Mouse (Mus musculus) megakaryocyte-erythroid progenitor cell, adult 5-6 weeks (primary cell): ENCODE data around the gene Pnpla3. TPM values are rescaled to one million over a fixed set of nuclear protein-coding genes. Genes with fewer than 3 reads are reported as not detected.

ENCODE experiments used
- total RNA-seq, 2 experiments: library from RNA; stranded (forward) in 1 of 2; stranded (reverse) in 1 of 2; fragments of 200-1000, 215-1000 nt in 1 of 2; fragments of >200 nt in 1 of 2; fragmentation: Nextera tagmentation in 1 of 2; gene quantifications; 2 replicates each; pipeline ENCODE4 v1.2.3; 2014 to 2017

Pnpla3 gene
- total RNA-seq, 2 experiments from 2014 or later: not detected

Other genes with a start within 250 kb of the Pnpla3 start
- not detected in 2 replicates for gene Efcab6, start 102.5 kb upstream of the Pnpla3 start, total RNA-seq (2014; fragmentation: Nextera tagmentation)
- gene Efcab6, start 102.5 kb upstream of the Pnpla3 start, total RNA-seq (2017): not detected in 2 replicates
- not detected in 2 replicates for gene Sult4a1, start 62.1 kb upstream of the Pnpla3 start, total RNA-seq (2014; fragmentation: Nextera tagmentation)
- gene Sult4a1, start 62.1 kb upstream of the Pnpla3 start, total RNA-seq (2017): not detected in 2 replicates
- not detected in 2 replicates for gene Pnpla5, start 44.7 kb upstream of the Pnpla3 start, total RNA-seq (2014; fragmentation: Nextera tagmentation)
- not detected in 2 replicates for gene Pnpla5, start 44.7 kb upstream of the Pnpla3 start, total RNA-seq (2017)
- 69.2 and 88.5 TPM in 2 replicates for gene Samm50, start 24.4 kb downstream of the Pnpla3 start, total RNA-seq (2014; fragmentation: Nextera tagmentation)
- 46.4 and 53.9 TPM in 2 replicates for gene Samm50, start 24.4 kb downstream of the Pnpla3 start, total RNA-seq (2017)
- gene Parvb, start 64.2 kb downstream of the Pnpla3 start, total RNA-seq (2014; fragmentation: Nextera tagmentation): 28.9 and 29.8 TPM in 2 replicates
- gene Parvb, start 64.2 kb downstream of the Pnpla3 start, total RNA-seq (2017): 2.1 and 3.2 TPM in 2 replicates
- gene Parvg, start 156.2 kb downstream of the Pnpla3 start, total RNA-seq (2014; fragmentation: Nextera tagmentation): 49.1 and 67.2 TPM in 2 replicates
- 80.8 and 173 TPM in 2 replicates for gene Parvg, start 156.2 kb downstream of the Pnpla3 start, total RNA-seq (2017)